Mouse (Mus musculus) brain, embryonic 14.5 days (tissue): ENCODE data around the gene Tmem273. TPM values are rescaled to one million over a fixed set of nuclear protein-coding genes. Genes with fewer than 3 reads are reported as not detected.

Source experiments
- DNase-seq: peaks from one replicate; pipeline ENCODE4 v3.0.0-alpha.2; 2011; ENCODE audit warnings: low read depth
- CTCF ChIP-seq: fragments of 200-500 bp; IDR thresholded peaks from 2 replicates; pipeline ENCODE4 v1.5.1; 2012; ENCODE audit warnings: inconsistent platforms, mild to moderate bottlenecking, moderate library complexity, borderline replicate concordance; ENCODE audit not compliant: insufficient read depth, insufficient read length; ENCODE audit errors: extremely low read depth
- POLR2A ChIP-seq: fragments of 200-500 bp; IDR thresholded peaks from 2 replicates; pipeline ENCODE4 v1.6.1; 2012; ENCODE audit warnings: mild to moderate bottlenecking, inconsistent platforms, borderline replicate concordance; ENCODE audit not compliant: poor library complexity, insufficient read depth, insufficient read length, severe bottlenecking; ENCODE audit errors: extremely low read depth
- polyA plus RNA-seq: library from polyadenylated mRNA; depleted of rRNA; stranded (reverse); fragments of >200 nt; gene quantifications from 2 replicates; pipeline ENCODE4 v1.2.3, GENCODE M21; 2012; rRNA removed

The Tmem273 gene
- 0.38 and 0.62 TPM in 2 replicates for polyA plus RNA-seq

DNA sequence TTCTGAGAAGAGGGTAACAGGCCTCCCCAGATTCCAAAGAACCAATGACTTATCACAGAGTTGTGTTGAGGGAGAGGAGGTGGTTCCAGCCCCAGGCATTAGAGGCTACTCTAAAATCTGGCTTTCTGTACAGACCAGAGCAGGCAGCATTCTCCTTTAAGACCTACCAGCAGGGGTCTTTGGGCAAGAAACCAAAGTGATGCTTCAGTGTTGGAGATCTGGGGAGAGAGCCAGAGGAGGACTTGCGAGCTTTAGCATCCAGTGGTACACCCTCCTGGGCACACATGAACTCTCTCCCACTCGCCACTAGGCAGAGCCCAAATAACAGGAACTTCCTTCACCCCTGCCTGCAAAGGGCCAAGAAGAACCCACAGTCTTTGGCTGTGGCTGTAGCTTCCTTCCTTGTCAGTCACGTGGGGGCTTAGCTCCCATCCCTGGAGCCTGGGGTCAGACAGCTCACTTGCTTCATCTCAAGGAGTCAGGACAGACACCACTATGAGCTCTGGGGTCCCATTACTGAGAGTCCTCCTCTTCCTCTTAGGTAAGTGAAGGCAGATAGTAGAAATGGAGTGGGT, at the start of gene Tmem273:
Gene Tmem273 (plus strand): TSS at position 408 of the 575 bp plus-strand sequence.
- TF ChIP-seq POLR2A (no peak), CTCF (no peak)
- no peak for DNase-seq

- TF ChIP-seq POLR2A (no peak), CTCF (no peak)
Measured at GRCm38 (mm10) chr14:32736561-32736960, 49.2 kb upstream of the Tmem273 start.

DNA sequence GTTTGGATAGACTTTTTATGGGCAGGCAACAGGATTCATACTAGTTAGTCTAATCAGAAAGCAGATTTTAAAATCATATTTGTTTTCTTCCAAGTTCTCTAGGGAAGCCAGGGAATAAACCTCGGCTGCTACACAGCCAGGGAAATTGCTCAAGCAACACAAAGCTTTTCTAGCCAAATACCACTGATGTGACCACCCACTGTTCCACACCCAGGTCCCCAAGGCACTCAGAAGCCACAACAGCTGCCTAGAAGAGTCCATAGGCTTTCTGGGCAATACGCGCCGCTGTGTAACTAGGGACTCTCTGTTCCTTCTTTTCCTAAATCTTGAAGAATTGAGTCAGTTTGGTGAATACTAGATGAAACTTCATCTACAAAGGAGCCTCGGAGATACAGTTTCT, 47.2 kb upstream of the Tmem273 start:
- TF ChIP-seq CTCF (no peak), POLR2A (no peak)
- no peak for DNase-seq

More at GRCm38 (mm10) chr14:32736561-32736960, 49.2 kb upstream of the Tmem273 start:
- no peak for DNase-seq

DNA sequence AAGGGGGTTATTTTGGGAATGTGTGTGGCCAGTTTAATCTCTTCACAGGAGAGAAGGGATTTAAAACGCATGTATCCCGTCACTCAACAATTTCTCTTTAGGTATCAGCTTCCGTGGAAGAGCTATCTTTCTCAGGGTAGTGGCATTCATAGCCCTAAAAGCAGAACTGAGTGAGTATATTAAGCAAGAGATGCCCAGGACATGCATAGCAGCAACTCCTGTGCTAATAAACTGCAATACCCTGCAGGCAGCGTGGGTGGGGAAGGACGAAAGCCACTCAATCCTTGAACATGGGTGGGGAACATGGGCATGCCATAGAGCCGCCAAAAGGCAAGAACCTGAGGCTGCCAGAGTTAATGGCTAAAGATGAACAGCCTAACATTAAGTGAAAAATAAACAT, 37.2 kb upstream of the Tmem273 start:
- no peak for DNase-seq
- no peak for TF ChIP-seq CTCF
- no peak for TF ChIP-seq POLR2A

DNA sequence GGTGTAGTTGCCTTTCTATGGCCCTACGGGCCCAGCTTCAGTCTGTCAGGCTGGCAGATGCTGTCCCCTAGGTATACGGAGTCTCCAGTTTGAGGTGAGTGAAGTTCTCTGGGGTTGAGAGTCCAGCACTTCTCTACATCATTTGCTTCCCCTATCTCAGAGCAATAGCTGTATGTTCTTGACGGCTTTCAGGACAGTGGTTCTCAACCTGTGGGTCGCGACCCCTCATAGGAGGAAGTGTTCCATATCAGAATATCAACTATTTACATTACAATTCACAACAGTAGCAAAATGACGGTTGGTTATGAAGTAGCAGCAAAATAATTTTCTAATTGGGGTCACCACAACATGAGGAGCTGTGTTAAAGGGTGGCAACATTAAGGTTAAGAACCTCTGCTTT, 35.0 kb upstream of the Tmem273 start:
- TF ChIP-seq POLR2A, result no peak
- TF ChIP-seq CTCF, result no peak
- no peak for DNase-seq

- no peak for DNase-seq
- TF ChIP-seq POLR2A (no peak), CTCF (no peak)
Measured at GRCm38 (mm10) chr14:32754286-32754685, 31.5 kb upstream of the Tmem273 start.

- no peak for TF ChIP-seq CTCF
- TF ChIP-seq POLR2A, result no peak
Measured at GRCm38 (mm10) chr14:32762177-32762576, 23.6 kb upstream of the Tmem273 start.

DNA sequence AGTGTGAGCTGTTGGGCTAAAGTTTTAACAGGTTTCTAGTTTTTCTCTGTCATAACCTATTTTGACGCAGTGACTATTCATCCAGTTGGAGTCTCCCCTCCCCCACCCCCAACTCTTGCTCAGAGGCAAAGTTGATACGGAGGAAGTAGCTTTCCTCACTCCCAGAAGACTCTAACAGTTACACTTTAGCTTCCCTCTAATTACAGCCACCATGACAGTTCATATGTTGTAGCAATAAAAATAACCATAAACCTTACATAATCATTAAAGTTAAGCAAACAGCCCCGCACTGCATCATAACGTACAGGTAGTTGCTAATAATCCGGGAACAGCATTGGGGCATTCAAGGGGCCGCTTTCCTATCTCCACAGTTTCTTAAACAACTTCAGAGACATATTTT, 15.2 kb upstream of the Tmem273 start:
- DNase-seq, result no peak
- TF ChIP-seq POLR2A, result no peak

More at GRCm38 (mm10) chr14:32762177-32762576, 23.6 kb upstream of the Tmem273 start:
- DNase-seq, result no peak

GRCm38 (mm10) chr14:32772085-32772484, 13.7 kb upstream of the Tmem273 start:
- DNase-seq, result no peak
- TF ChIP-seq POLR2A, result no peak
- no peak for TF ChIP-seq CTCF

DNA sequence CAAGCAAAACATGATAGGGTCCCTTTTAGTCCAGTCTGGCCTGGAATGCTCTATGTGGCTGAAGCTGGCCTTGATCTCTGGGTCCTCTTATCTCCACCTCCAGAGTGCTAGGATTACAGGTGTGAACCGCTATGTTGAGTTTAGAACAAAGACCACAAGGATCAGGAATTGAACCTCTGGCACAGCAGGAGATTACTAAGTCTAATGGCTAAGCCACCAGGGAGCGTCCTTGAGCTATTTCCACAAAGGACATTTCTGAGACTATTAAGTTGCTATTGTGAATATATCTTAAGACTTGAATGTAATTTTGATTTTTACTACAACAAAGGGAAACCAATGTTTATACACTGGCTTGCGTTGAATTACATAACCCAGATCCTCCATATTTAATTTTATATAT, 13.0 kb upstream of the Tmem273 start:
- peak; percentile 31 for DNase-seq
- TF ChIP-seq CTCF (peak; percentile 33; the same call in 1 of the 2 replicates), POLR2A (no peak)

- no peak for DNase-seq
- TF ChIP-seq POLR2A (no peak), CTCF (no peak)
Measured at GRCm38 (mm10) chr14:32773456-32773855, 12.3 kb upstream of the Tmem273 start.

DNA sequence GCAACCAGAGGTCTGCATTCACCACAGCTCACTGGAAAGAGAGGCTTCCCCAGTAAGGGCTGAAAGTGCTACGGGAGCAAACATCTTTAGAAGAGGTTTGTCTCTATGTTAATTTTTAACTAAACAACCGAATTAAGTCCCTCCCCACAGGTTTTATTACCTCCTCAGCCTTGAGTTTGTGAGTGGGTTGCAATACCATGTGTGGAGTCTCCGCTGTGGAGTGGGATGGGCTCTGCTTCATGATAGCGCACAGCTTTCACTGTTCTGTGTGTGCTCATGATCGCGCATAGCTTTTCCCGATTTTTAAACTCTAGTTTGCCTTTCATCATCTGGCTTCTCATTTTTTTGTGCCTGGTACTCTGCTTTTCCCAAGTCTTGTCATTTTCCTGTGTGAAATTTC, 9.7 kb upstream of the Tmem273 start:
- DNase-seq, result no peak
- TF ChIP-seq POLR2A, result no peak
- TF ChIP-seq CTCF, result no peak

GRCm38 (mm10) chr14:32778362-32778761, 7.4 kb upstream of the Tmem273 start:
- DNase-seq, result no peak
- TF ChIP-seq CTCF (no peak), POLR2A (no peak)

GRCm38 (mm10) chr14:32782866-32783265, 2.9 kb upstream of the Tmem273 start:
- no peak for DNase-seq
- no peak for TF ChIP-seq CTCF
- TF ChIP-seq POLR2A, result no peak
